Mouse (Mus musculus) G1E (cell line): ENCODE results near the gene Mllt11. TPM values are rescaled to one million over a fixed set of nuclear protein-coding genes. Genes with fewer than 3 reads are reported as not detected.

ENCODE experiments used
- ATAC-seq: 2 replicates; pipeline ENCODE4 v1.8.0; 2016; ENCODE audit warnings: mild to moderate bottlenecking; ENCODE audit not compliant: insufficient number of reproducible peaks, poor library complexity, low FRiP score, severe bottlenecking; ENCODE audit errors: extremely low read depth
- DNase-seq: peaks from one replicate; pipeline ENCODE4 v3.0.0; 2012; ENCODE audit warnings: low spot score
- H3K27me3 ChIP-seq: 2 replicates; pipeline ENCODE4 v1.6.1; 2012; ENCODE audit warnings: mild to moderate bottlenecking, low read length, inconsistent platforms; ENCODE audit not compliant: insufficient read depth
- H3K36me3 ChIP-seq: replicated peaks from 2 replicates; pipeline ENCODE3; 2012; ENCODE audit warnings: mild to moderate bottlenecking, inconsistent platforms
- H3K4me1 ChIP-seq: 2 replicates; pipeline ENCODE4 v1.6.1; 2012; ENCODE audit warnings: low read depth, low read length, inconsistent platforms, mixed read lengths; ENCODE audit not compliant: insufficient read depth
- H3K4me3 ChIP-seq: 2 replicates; pipeline ENCODE4 v1.5.1; 2012; ENCODE audit warnings: low read depth, mild to moderate bottlenecking, inconsistent platforms, low read length, moderate library complexity, mixed read lengths
- H3K9me3 ChIP-seq: replicated peaks from 2 replicates; pipeline ENCODE4 v1.6.1; 2012; ENCODE audit warnings: inconsistent platforms
- CTCF ChIP-seq: IDR thresholded peaks from 2 replicates; pipeline ENCODE4 v1.5.1; 2012; ENCODE audit warnings: low read depth, low read length, inconsistent platforms, mixed read lengths
- GATA1 ChIP-seq: IDR thresholded peaks from 2 replicates; pipeline ENCODE4 v1.6.1; 2012; ENCODE audit warnings: borderline replicate concordance, low read length, inconsistent platforms, mixed read lengths
- GATA2 ChIP-seq: IDR thresholded peaks from 2 replicates; pipeline ENCODE4 v1.6.1; 2012; ENCODE audit warnings: low read depth, low read length, inconsistent platforms, borderline replicate concordance
- POLR2AphosphoS5 ChIP-seq: IDR thresholded peaks from 2 replicates; pipeline ENCODE4 v1.6.1; 2012; ENCODE audit warnings: low read depth, low read length, inconsistent platforms; ENCODE audit not compliant: insufficient replicate concordance
- TAL1 ChIP-seq: conservative IDR thresholded peaks from 2 replicates; pipeline ENCODE4 v1.6.1; 2012; ENCODE audit warnings: low read depth, low read length, inconsistent platforms, mixed read lengths
- polyA plus RNA-seq: library from polyadenylated mRNA; stranded (reverse); fragments of >175 nt; gene quantifications from 2 replicates; pipeline ENCODE4 v1.2.3, GENCODE M21; 2012
- total RNA-seq, 2 experiments: library from RNA; stranded (forward) in 1 of 2; stranded (reverse) in 1 of 2; fragments of 200-1000 nt in 1 of 2; fragments of >200 nt in 1 of 2; fragmentation: Nextera tagmentation in 1 of 2; gene quantifications; 2 replicates each; pipeline ENCODE4 v1.2.3; 2014 to 2017

Mllt11 gene
- total and polyA plus RNA-seq, 3 experiments = 4.1 to 10.4 (median 7.7) TPM

- H3K9me3 ChIP-seq = no peaks in the 10 kb centered on the region
- H3K4me3 ChIP-seq = no peak overlapping the region
- ATAC-seq (no peak), DNase-seq (no peak)
- no peak for TF ChIP-seq POLR2AphosphoS5
- TF ChIP-seq GATA1 = no peak
- no peak for TF ChIP-seq TAL1
- no peak for TF ChIP-seq GATA2
- TF ChIP-seq CTCF = no peak
- H3K27me3 ChIP-seq = no peaks in the 10 kb centered on the region
- H3K4me1 ChIP-seq = peaks cover 10% of the 10 kb centered on the region
- peaks cover 60% of the 10 kb centered on the region for H3K36me3 ChIP-seq
Observed at GRCm38 (mm10) chr3:95239022-95239421, 7.1 kb upstream of the Mllt11 start.

GRCm38 (mm10) chr3:95237541-95238099, 5.6 kb upstream of the Mllt11 start:
- H3K4me3 ChIP-seq = no peak overlapping the region
- peaks cover 74% of the 10 kb centered on the region for H3K36me3 ChIP-seq
- H3K27me3 ChIP-seq = no peaks in the 10 kb centered on the region
- no peaks in the 10 kb centered on the region for H3K9me3 ChIP-seq
- no peak for ATAC-seq
- no peak for DNase-seq
- peaks cover 17% of the 10 kb centered on the region for H3K4me1 ChIP-seq
- TF ChIP-seq CTCF (no peak), GATA1 (no peak), TAL1 (no peak), POLR2AphosphoS5 (no peak), GATA2 (no peak)

DNA sequence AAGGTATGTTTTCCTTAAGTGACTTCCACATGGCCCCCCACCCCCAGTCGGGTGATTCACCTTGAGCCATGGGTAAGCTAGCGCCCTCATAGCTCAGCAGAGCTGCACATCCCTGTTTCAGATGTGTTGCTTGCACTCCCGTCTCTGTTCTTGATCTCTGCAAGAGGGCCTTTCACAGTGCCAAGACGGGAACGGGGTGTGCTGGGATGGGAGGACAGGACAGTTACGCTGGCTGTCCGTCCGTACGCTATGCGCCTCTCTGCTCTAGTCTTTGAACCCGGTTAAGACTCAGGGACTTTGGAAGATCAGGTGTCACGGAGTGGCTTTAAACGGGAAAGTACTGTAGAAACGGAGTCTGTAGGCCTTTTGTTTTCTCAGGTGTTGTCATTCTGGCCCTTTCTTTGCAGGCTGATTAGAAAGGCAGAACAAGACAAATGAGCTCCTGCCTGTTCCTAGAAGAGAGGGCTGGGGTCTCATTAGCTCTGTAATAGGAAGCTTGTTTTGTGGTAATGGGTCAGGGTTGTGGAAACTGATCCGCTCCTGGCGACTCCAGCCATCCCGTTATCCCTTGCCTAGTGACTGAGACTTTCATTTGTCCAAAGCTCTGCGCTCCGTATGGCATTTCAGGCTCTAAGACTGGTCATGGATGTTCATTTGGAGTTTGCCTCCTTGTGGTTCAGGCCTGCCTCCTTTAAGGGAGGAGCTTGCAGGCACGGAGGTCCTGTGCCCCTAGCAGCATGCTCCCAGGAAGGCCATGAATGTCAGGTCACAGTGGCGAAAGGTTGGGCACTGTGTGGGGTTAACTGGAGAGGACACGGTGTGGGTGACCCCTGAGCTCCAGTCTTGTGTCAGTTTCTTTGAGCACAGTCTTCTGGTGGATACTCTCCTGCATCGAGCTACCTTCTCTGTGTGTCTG, 3.7 kb upstream of the Mllt11 start:
- peaks cover 93% of the 10 kb centered on the region for H3K36me3 ChIP-seq
- no peak for DNase-seq
- H3K4me3 ChIP-seq = no peak overlapping the region
- TF ChIP-seq POLR2AphosphoS5 = no peak
- no peak for TF ChIP-seq TAL1
- no peak for TF ChIP-seq GATA2
- TF ChIP-seq CTCF = no peak
- no peak for TF ChIP-seq GATA1
- H3K4me1 ChIP-seq = peaks cover 37% of the 10 kb centered on the region
- H3K9me3 ChIP-seq = no peaks in the 10 kb centered on the region
- ATAC-seq = no peak
- no peaks in the 10 kb centered on the region for H3K27me3 ChIP-seq

DNA sequence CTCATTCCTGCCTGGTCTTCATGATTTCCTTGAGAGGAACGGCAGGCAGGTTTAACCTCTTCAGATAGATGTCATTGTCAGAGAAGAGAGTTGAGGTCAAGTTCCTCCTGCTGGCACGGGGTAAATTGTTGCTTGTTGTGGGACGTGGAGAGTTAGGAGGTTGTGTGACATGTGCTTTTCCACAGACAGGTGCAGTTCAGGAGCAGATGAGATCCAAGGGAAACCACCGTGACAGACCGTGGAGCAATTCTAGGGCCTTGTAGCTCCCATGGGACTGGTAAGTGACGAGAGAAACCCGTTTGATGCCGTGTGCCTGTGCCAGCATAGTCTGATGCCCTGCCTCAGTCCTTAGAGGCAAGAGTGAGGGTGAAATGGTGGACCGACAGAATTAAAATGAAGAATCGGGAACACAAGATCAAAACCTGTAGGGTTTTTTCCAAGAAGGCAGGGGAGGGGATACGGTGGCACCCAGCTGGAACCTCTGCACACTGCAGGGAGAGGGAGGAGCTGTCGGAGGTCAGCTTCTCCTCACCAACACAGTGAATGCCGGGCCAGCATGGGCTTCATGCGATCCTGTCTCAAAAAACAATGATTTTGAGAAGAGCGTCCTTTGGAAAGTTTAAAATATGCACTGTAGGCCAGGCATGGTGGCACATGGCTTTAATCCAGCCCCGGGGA, 1.5 kb upstream of the Mllt11 start:
- no peak for TF ChIP-seq POLR2AphosphoS5
- no peak for TF ChIP-seq GATA2
- no peak for TF ChIP-seq CTCF
- TF ChIP-seq GATA1 = no peak
- no peak for TF ChIP-seq TAL1
- Histone ChIP-seq H3K27me3 (no peaks in the 10 kb centered on the region), H3K9me3 (no peaks in the 10 kb centered on the region), H3K4me3 (no peak overlapping the region), H3K4me1 (peaks cover 48% of the 10 kb centered on the region), H3K36me3 (peaks cover 81% of the 10 kb centered on the region)
- ATAC-seq (no peak), DNase-seq (no peak)

DNA sequence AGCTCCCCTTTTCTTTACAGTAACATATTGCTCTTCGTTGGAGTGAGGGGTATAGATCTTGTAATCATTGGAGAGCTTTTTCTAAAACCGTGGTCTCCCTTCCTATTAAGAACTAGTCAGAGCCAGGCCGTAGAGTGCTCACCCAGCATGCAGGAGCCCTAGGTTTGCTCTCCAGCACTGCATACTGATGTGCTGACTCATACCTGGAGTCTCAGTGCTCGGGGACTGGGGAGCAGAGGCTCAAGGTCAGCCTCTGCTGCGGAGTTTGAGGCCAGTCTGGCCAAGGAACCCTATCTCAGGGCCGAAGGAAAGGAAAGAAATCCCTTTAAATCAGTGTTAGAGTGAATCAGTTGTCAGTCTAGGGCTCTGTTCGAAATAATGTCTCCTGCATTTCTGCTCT, 800 bp upstream of the Mllt11 start:
- H3K4me3 ChIP-seq = no peak overlapping the region
- no peaks in the 10 kb centered on the region for H3K27me3 ChIP-seq
- peaks cover 74% of the 10 kb centered on the region for H3K36me3 ChIP-seq
- ATAC-seq (no peak), DNase-seq (no peak)
- H3K4me1 ChIP-seq = peaks cover 55% of the 10 kb centered on the region
- H3K9me3 ChIP-seq = no peaks in the 10 kb centered on the region
- TF ChIP-seq TAL1 (no peak), GATA2 (no peak), GATA1 (no peak), CTCF (no peak), POLR2AphosphoS5 (no peak)

DNA sequence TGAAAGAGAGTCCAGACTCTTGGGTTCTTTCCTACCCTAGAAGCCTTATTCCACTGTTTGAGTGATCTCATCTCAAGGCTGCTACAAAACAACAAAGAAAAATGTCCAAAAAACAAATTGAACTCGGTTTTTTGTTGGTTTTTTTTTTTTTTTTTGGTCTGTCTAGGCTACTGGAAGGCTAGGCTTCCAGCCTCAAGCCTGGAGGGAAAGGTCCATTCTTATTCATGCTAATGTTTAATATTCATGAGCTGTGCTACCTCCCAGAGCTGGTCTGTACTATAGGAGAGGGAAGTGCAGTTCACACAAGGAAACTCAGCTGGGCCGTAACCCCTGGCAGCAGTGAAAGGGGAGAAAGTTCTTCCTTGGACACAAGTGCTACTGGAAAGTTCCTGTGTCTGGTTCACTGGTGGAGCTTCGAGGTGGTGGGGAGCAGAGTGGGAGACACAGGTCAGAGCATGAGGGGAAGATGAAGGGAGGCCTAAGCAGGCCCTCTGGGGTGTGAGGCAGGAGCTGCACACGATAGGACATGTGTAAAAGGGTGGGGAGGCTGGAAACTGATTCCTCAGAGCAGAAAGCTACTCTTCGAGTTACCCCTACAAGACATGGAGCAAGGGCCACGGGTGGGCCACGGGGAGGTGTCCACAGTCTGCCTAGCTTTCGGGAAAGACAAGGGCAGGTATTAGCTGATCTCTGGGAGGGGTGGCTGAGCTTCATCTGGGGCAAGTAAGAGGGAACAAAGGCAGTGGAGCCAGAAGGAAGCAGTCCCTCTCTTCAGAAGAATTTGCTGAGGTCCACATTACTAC, 1.3 kb downstream of the Mllt11 start:
- Histone ChIP-seq H3K36me3 (peaks cover 59% of the 10 kb centered on the region), H3K4me3 (peak overlapping the region; percentile 78), H3K27me3 (no peaks in the 10 kb centered on the region), H3K4me1 (peaks cover 59% of the 10 kb centered on the region), H3K9me3 (no peaks in the 10 kb centered on the region)
- TF ChIP-seq POLR2AphosphoS5 (no peak), GATA2 (no peak), CTCF (no peak), GATA1 (no peak), TAL1 (no peak)
- ATAC-seq (no peak), DNase-seq (peak; percentile 64)
